Mouse (Mus musculus) c-Kit-positive CD71-positive TER-119-negative erythroid progenitor cells, embryonic 14.5 days (primary cell): ENCODE data around the gene Agr3.

ENCODE experiments used
- DNase-seq: peaks from one replicate; pipeline ENCODE4 v3.0.0-alpha.2; 2013; ENCODE audit warnings: low read depth

Gene Agr3

DNA sequence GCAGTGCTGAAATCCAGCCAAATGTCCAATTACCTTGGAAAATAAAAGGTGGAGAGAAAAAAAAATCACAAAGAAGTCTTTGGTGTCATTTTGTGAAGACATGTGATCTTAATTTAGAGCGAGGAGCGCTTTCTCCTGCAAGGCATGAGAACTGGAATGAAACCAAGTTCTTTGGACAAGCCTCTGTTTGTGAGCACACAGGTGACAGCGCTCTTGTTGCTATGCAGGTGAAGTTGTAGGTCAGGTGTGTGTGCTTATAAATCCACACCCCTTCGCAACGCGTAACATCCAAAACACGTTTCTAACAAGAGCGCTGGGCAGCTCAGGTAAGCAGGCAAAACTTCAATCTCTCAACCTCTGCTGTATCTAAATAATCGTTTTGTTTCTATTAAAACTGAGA, at the start of gene Agr3:
Gene Agr3 (plus strand): TSS at position 219 of the 400 bp plus-strand sequence.
- DNase-seq, result no peak

GRCm38 (mm10) chr12:35884892-35885558, 40.4 kb upstream of the Agr3 start:
- DNase-seq, result no peak

DNA sequence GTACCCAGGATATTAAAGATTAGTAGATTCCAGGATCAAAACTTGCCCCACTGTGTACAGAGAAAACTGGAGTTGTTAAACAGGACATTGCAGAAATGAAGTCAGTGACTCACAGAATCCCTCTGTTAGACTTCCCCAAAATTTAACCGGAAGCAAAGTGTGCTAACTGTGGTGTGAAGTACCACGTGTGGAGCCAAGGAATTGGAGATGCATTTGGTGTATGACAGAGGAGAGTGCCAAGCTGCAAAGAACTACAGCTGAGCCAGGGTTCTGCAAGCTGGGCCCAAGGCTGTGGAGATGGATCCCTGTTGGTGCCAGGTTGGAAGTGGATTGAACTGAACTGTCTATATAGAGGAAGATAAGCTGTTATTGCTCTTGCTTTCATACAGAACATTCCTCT, 36.0 kb upstream of the Agr3 start:
- no peak for DNase-seq

DNA sequence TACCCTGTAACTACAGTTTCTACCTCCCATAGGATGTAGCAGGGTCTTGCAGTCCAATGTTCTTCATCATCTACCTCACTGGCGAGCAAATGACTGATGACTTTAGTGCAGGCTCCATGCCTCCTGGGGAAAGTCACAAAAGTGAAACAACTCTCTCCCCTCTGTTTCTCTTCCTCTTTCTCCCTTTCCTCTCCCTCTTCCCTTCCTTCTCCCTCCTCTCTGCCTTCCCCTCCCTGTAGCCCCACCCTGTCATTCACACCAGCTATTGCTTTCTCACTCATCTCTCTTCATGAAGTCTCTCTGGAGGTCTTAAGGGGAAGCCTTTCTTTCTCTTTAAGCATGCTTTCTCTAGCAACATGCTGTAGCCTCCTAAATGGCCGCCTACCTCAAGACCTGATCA, 34.7 kb upstream of the Agr3 start:
- DNase-seq, result no peak

GRCm38 (mm10) chr12:35894304-35894900, 31.0 kb upstream of the Agr3 start:
- DNase-seq, result no peak

DNA sequence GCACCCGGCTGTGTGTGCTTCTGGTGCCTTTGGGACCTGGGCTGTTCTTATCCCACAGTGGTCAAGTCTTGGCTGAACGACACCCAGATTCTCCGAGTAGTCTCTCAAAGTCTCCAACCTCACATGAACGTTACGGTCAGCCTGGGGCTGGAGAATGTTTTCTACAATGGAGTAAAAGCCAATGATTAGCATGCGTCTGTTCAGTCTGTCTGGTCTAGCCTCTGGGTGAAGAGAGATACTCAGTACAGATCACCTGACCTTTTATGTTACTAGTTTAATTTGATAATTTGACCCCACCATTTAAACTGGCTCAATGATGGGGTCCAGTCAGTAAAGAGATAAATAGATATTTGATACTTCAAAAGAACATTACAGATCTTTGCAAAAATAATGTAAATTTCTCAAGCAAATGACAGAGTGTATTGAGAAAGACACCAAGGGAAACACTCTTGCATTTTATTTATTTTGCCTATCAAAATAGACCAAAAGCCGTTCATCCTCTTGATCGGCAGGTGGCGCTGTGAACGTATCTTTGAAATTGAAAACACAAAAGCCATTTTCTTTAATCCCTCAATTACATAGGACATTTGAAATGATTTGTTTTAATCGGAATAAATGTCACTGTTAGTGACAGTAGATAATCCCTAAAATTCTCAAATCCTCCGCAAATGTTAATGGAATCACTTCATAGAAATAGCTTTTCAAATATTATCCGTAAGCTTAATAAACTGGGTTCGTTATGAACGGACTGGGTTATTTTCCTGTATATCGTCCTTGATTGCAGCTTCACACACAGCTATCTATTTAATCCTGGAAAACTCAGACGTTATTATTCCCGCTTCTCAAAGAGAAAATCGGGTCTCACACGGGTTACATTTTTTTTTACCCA, 29.3 kb upstream of the Agr3 start:
- DNase-seq, result peak; percentile 45

DNA sequence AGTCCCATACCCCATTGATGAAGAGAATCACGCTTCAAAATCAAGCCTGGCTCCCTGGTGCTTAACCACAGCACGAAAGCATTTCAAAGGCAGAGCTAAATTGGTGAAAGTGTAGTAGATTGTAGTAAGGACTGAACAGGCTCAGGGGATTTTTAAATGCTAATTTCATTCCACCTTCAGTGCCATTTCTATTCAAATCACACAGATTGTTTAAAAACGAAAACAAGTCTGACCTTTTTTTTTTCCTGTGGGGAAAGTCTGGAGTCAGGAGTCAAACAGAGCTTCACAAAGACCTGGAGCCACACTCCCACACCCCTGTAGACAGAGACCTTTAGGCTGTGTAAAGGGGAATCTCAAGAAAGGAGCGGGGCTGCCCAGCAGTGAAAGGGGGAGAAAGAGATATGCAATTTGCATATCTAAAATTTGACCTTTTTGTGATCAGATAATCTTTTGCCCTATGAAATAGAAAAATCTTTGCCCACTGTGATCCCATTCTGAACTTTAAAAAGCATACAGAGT, 28.6 kb upstream of the Agr3 start:
- no peak for DNase-seq

DNA sequence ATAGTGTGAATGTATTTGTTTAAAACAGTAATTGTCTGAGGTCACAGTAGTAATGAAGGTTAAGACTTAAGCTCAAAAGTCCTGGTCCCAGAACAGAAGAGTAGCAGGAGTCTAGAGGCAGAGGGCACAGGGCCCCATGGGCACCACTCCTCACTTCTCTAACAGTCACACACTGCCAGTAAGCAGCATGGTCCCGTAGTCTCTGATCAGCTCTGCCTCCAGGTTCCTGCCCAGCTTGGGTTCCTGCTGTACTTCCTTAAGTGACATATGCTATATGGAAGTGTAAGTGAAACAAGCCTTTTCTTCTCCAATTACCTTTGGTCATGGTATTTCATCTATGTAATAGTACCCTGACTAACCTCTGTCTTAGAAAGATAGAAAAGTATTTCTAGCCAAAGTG, 14.8 kb upstream of the Agr3 start:
- DNase-seq, result no peak

- no peak for DNase-seq
Measured at GRCm38 (mm10) chr12:35915813-35916212, 9.6 kb upstream of the Agr3 start.

GRCm38 (mm10) chr12:35916467-35916866, 9.0 kb upstream of the Agr3 start:
- DNase-seq, result no peak

GRCm38 (mm10) chr12:35918031-35918430, 7.4 kb upstream of the Agr3 start:
- DNase-seq, result no peak

GRCm38 (mm10) chr12:35927804-35928203, 2.4 kb downstream of the Agr3 start:
- no peak for DNase-seq

DNA sequence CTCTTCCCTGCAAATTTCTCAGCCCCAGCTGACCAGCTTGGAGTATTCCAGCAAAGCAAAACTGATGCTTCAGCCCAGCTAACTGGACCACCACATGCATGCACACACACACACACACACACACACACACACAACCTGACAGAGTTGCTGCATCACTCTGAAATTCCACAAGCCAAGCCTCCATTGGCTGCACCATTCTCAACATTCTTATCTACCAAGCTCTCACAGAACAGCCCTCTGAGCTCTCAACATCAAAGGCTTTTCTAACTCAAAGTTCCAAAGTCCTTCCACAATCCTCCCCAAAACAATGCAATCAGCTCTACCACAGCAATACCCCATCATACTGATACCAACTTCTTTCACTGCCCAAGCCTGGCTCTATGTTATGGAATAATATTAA, 7.4 kb downstream of the Agr3 start:
- no peak for DNase-seq

- DNase-seq, result no peak
Measured at GRCm38 (mm10) chr12:35951757-35952156, 26.3 kb downstream of the Agr3 start.

- no peak for DNase-seq
Measured at GRCm38 (mm10) chr12:35957235-35957634, 31.8 kb downstream of the Agr3 start.

DNA sequence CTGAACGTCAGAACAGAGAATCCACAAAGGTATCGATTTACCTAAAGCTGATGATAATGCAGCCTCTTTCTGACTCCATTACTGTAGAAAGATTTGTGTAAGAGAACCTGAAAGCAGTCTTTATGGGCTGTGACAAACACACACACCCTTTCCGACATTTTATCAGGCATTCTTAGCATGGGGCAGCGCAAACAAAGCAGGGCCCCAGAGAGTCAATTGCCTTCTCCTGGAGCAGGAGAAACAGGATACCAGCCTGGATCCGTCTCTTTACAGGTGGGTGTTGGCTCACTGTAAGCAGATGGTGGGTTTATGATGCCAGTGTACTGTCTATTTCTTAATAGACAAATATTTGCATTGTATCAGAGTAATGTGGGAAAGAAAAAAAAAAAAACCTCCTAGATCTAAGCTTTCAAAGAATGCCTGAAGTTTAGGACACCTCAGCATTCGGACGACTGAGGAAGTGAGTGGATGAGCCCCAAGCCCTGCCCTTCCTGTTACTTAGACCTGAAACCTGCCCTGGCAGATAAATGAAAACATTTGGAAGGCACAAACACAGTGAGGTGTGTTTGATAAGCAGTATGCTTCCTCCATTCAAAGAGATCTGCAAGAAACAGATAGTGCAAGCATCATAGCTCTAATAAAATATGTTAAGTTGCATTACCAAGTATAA, 40.8 kb downstream of the Agr3 start:
- peak; percentile 46 for DNase-seq

DNA sequence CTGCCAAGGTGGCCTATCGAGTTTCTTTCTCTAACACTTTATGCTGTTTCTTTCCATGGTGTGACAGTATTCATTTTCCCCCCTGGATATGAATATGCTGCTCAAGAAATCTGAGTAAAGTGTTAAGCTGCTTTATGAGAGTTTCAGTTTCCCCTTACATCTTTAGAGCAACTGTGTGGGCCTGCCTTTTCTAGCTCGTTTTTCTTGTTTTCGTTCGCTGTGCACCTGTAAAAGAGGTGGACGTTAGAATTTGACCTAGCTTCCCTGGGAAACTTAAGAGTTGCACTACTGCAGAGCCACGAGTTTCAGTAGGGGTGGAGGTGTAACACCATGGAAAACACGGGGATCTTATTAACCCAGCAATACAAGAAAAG, 41.3 kb downstream of the Agr3 start:
- DNase-seq, result no peak

- DNase-seq, result no peak
Measured at GRCm38 (mm10) chr12:35975898-35976297, 50.5 kb downstream of the Agr3 start.

DNA sequence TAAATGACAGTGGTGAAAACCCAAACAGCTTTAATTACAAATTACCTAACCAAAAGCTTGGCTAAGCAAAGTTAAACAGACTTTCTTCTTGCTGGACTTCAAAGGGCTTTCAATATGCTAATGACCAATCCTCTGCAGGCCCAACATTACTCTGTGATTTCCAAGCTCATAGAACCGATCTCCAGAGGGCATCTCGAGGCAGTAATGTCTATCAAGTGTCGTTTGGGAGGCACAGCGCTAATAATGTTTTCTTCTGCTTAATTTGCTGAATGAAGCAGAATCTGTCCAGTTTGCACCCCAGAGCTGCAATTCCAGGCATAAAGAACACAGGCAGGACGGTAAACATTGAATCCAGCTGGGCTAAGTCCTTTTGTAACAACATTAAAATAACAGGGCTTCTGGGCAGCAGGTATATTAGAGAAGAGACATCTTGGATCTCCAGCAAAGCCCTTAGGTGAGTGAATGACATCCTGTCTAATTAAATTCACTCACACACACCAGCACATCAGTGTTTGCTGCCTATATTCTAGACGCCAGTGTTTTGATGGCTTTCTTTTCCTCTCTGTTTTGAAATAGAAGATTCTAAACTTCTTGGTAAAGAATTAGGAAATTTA, 52.3 kb downstream of the Agr3 start:
- DNase-seq, result no peak

DNA sequence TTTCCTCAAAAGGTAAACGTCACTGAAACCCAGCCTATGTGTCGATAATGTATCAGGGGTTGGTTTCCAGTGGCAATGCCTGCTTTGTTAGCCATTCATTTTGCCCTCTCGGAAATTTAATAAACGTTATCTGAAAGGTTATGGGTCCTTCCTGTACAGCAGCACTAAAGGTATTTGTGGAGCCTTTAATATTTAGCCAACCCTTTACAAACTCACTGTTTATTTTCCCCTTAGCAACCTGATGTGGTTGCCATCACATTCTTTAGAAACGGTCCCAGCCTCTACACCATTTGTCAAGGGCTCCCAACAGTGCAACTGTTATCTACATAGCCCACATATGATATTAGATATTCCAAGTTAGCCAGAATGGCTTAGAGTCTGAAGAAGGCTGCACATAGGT, 54.2 kb downstream of the Agr3 start:
- DNase-seq, result no peak

- peak; percentile 72 for DNase-seq
Measured at GRCm38 (mm10) chr12:35981732-35982360, 56.4 kb downstream of the Agr3 start.
